Mouse (Mus musculus) lung, embryonic 14.5 days (tissue): ENCODE results near the gene Naaladl2. TPM values are rescaled to one million over a fixed set of nuclear protein-coding genes. Genes with fewer than 3 reads are reported as not detected.

Experiments
- ATAC-seq: fragments of 200-750 bp; cut with Nextera tagmentation; 2 replicates; pipeline ENCODE4 v1.8.0; 2017; ENCODE audit warnings: mild to moderate bottlenecking, moderate TSS enrichment, moderate library complexity; ENCODE audit not compliant: insufficient read depth
- DNase-seq: peaks from one replicate; pipeline ENCODE4 v3.0.0-alpha.2; 2015
- H3K27ac ChIP-seq: fragments of 300-500 bp; sonication (generic); 2 replicates; pipeline ENCODE4 v1.5.1; 2014; ENCODE audit warnings: low read depth, mild to moderate bottlenecking, moderate library complexity
- H3K27me3 ChIP-seq: fragments of 300-500 bp; sonication (generic); 2 replicates; pipeline ENCODE4 v1.6.1; 2014; ENCODE audit warnings: low read length, control low read depth; ENCODE audit not compliant: insufficient read depth
- H3K36me3 ChIP-seq: fragments of 300-500 bp; sonication (generic); 2 replicates; pipeline ENCODE4 v1.6.1; 2014; ENCODE audit warnings: control low read depth; ENCODE audit not compliant: insufficient read depth
- H3K4me1 ChIP-seq: fragments of 300-500 bp; sonication (generic); 2 replicates; pipeline ENCODE4 v1.6.1; 2014; ENCODE audit warnings: antibody characterized with exemption, control low read depth; ENCODE audit not compliant: insufficient read depth
- H3K4me2 ChIP-seq: fragments of 300-500 bp; sonication (generic); 2 replicates; pipeline ENCODE4 v1.6.1; 2014; ENCODE audit warnings: mild to moderate bottlenecking
- H3K4me3 ChIP-seq: fragments of 300-500 bp; sonication (generic); 2 replicates; pipeline ENCODE4 v1.5.1; 2014; ENCODE audit warnings: low read depth, low read length
- H3K9ac ChIP-seq: fragments of 300-500 bp; sonication (generic); 2 replicates; pipeline ENCODE4 v1.6.1; 2014
- H3K9me3 ChIP-seq: fragments of 300-500 bp; sonication (generic); 2 replicates; pipeline ENCODE4 v1.6.1; 2016; ENCODE audit warnings: low read depth, low read length, control low read depth
- CTCF ChIP-seq: IDR thresholded peaks from 2 replicates; pipeline ENCODE4 v1.5.1; 2016; ENCODE audit warnings: antibody characterized with exemption, low read depth
- WGBS: fragments of 180-500 bp; shearing (Covaris S2); extraction: QIAGEN DNeasy Blood & Tissue Kit; methylation state at CpG from one replicate; pipeline ENCODE4 v1.1.7; 2014; 5-methylcytosine and 5-hydroxymethylcytosine counted together
- polyA plus RNA-seq: library from polyadenylated mRNA; unstranded; fragments of >200 nt; fragmentation: Nextera tagmentation; extraction: Ambion mirVana; gene quantifications from 2 replicates; pipeline ENCODE4 v1.2.1, GENCODE M21; 2014

The Naaladl2 gene
- polyA plus RNA-seq, 1 experiment from 2014 or later, result 1.8 TPM

DNA sequence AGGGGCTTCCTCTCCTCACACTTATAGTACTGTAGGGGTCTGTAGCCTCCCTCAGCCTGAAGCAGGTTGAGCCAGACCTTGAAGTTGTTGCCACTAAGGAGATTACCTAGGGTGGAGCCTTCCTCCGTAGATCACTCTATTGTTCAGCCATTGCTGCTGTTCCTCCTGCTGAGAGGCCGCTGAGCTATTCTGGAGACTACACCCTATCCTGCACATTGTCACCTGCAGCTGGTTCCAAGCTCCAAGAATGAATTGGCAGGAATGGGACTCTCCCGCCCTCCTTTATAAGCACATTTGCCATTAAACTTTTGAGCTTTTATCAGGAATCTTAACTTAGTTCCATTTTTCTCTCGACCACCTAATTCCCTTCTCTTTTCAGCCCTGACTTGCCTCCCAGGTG is 1064.3 kb downstream of the Naaladl2 start:
- ATAC-seq (no peak), DNase-seq (no peak)
- Histone ChIP-seq H3K27me3 (no peaks in the 10 kb centered on the region), H3K9me3 (no peaks in the 10 kb centered on the region), H3K4me1 (no peaks in the 10 kb centered on the region), H3K36me3 (no peaks in the 10 kb centered on the region), H3K9ac (no peak overlapping the region), H3K4me2 (no peak overlapping the region), H3K27ac (no peak overlapping the region), H3K4me3 (no peak overlapping the region)
- no peak for TF ChIP-seq CTCF
- 55% methylated on average over 4 of the region's 4 CpGs for WGBS

DNA sequence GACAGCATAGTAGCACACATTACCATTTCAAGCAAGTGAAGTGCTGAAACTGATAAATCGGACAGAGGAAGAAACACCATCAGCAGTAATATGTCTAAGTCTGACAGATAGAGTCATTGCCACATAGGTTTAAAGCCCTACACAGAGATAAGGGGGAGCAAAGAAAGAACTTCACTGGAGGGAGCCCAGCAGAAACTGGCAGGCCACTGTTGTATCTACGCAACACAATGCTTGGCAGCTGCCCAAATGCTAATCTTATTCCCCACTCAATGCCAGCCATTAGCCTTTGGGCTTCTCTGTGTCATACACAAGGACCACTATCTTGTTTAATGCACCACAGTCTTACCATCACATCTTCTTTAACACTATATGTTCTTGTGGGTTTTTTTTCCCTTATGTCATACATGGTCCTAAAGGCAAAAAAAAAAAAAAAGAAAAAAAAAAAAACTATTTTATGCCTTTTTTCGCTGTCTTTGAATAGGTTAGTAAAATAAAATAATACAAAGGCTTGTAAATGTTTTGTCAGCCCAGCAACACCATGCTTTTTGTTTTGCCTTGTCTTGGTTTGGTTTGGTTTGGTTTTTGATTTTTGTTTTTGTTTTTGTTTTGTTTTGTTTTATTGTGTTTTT is 1072.8 kb downstream of the Naaladl2 start:
- DNase-seq, result peak; percentile 85
- Histone ChIP-seq H3K9ac (no peak overlapping the region), H3K36me3 (no peaks in the 10 kb centered on the region), H3K27ac (peak overlapping the region; percentile 21; the same call in 1 of the 2 replicates), H3K27me3 (no peaks in the 10 kb centered on the region), H3K4me1 (no peaks in the 10 kb centered on the region), H3K4me2 (no peak overlapping the region), H3K4me3 (no peak overlapping the region), H3K9me3 (no peaks in the 10 kb centered on the region)
- WGBS, result 47% methylated on average over 3 of the region's 3 CpGs
- no peak for TF ChIP-seq CTCF
- ATAC-seq, result peak; percentile 77

DNA sequence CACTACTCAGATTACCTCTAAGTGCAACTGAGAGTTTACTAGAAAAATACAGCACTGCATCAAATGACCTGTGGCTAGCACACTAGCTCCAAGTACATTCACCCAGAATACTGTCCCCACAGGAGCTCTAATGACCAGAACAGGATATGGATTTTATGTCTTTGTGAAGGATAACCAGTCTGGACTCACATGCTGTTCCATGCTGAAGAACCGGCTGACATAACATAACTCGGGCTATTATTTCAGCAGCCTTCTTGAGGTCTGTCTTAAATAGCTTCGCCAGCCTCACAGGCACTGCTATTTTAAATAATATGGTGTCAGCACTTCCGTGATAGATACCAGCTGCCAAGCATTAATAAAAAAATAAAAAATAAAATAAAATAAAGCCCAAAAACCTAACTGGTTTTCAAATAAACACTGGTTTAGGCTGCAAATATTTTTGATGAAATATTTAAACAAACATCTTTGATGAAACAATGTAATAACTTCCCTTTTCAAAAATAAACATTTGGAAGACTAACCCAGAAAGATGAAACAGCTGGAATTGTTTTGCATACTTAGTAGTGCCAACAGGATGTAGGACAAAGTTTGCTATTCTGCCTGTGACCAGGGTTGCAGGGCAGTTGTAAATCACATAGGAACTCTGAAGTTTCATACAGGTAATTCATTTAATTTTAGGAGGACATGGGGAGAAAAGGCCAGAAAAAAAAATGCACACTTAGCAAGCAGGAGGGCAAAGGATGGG is 1073.5 kb downstream of the Naaladl2 start:
- peak; percentile 92 for ATAC-seq
- DNase-seq, result peak; percentile 71
- WGBS, result 23% methylated on average over 4 of the region's 4 CpGs
- no peak for TF ChIP-seq CTCF
- H3K36me3 ChIP-seq, result no peaks in the 10 kb centered on the region
- no peaks in the 10 kb centered on the region for H3K27me3 ChIP-seq
- no peak overlapping the region for H3K4me2 ChIP-seq
- H3K9ac ChIP-seq, result no peak overlapping the region
- peak overlapping the region; percentile 63 for H3K27ac ChIP-seq
- no peaks in the 10 kb centered on the region for H3K9me3 ChIP-seq
- H3K4me1 ChIP-seq, result no peaks in the 10 kb centered on the region
- H3K4me3 ChIP-seq, result no peak overlapping the region

- Histone ChIP-seq H3K9ac (no peak overlapping the region), H3K4me1 (no peaks in the 10 kb centered on the region), H3K9me3 (no peaks in the 10 kb centered on the region), H3K4me2 (no peak overlapping the region), H3K27ac (no peak overlapping the region), H3K4me3 (no peak overlapping the region), H3K36me3 (no peaks in the 10 kb centered on the region), H3K27me3 (no peaks in the 10 kb centered on the region)
- no peak for TF ChIP-seq CTCF
- ATAC-seq, result no peak
- DNase-seq, result no peak
Observed at GRCm38 (mm10) chr3:24048217-24048616, 1095.8 kb downstream of the Naaladl2 start.

- no peaks in the 10 kb centered on the region for H3K36me3 ChIP-seq
- H3K9me3 ChIP-seq, result no peaks in the 10 kb centered on the region
- no peak overlapping the region for H3K4me2 ChIP-seq
- H3K4me1 ChIP-seq, result no peaks in the 10 kb centered on the region
- no peak overlapping the region for H3K9ac ChIP-seq
- no peak for TF ChIP-seq CTCF
- no peaks in the 10 kb centered on the region for H3K27me3 ChIP-seq
- no peak for ATAC-seq
- DNase-seq, result no peak
- WGBS, result 88% methylated on average over 1 of the region's 1 CpGs
- H3K4me3 ChIP-seq, result no peak overlapping the region
- H3K27ac ChIP-seq, result no peak overlapping the region
Observed at GRCm38 (mm10) chr3:24001741-24002140, 1142.3 kb downstream of the Naaladl2 start.

GRCm38 (mm10) chr3:23973727-23974126 is 1170.3 kb downstream of the Naaladl2 start:
- Histone ChIP-seq H3K27ac (peak overlapping the region; percentile 67), H3K4me1 (no peaks in the 10 kb centered on the region), H3K27me3 (no peaks in the 10 kb centered on the region), H3K4me2 (no peak overlapping the region), H3K36me3 (no peaks in the 10 kb centered on the region), H3K4me3 (no peak overlapping the region), H3K9me3 (no peaks in the 10 kb centered on the region), H3K9ac (no peak overlapping the region)
- no peak for TF ChIP-seq CTCF
- DNase-seq (peak; percentile 58), ATAC-seq (peak; percentile 61; the same call in 1 of the 2 replicates)
- 44% methylated on average over 1 of the region's 1 CpGs for WGBS

DNA sequence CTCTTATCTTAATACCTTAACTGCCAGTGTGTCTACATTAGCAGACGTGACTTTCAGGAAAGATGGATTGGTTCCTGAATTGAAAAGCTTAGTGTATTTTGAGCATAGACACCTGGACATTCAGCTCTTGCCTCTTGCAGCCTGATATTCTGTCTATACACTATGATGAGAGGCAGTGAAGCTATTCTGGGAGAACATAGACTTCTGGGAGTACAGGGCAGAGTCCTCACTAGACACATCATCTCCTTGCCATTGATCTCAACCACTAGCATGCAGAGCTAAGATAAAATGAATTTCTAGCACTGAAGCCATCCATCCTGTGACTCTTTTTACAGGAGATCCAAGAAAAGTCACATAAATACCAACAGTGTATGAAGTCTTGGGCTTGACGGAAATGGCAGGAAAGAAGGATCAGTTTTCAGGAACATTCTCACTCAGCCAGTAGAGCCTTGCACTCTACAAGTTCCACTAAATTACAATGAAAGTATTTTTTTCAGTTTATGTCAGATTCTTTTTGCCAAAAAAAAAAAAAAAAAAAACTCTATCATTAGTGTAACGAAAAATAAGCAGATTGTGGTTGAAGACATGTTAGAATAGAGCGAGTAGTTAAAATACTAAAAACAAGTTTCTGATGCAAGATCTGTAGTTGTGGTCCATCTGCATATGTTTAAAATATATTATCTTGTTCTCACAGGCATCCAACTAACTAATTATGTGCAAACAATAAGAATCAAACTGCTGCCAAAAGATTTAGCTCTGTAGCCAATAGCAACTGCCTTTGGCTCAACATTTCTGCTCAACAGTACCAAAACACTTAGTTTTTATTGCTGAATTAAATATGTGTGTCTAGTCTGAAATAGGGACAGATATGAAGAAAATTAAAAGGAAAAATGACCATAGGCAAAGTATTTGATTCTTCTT is 1171.1 kb downstream of the Naaladl2 start:
- peak; percentile 93 for ATAC-seq
- Histone ChIP-seq H3K27me3 (no peaks in the 10 kb centered on the region), H3K36me3 (no peaks in the 10 kb centered on the region), H3K9ac (no peak overlapping the region), H3K4me2 (no peak overlapping the region), H3K9me3 (no peaks in the 10 kb centered on the region), H3K27ac (peak overlapping the region; percentile 55; the same call in 1 of the 2 replicates), H3K4me3 (no peak overlapping the region), H3K4me1 (no peaks in the 10 kb centered on the region)
- 29% methylated on average over 4 of the region's 4 CpGs for WGBS
- no peak for TF ChIP-seq CTCF
- DNase-seq, result peak; percentile 87
